Mouse (Mus musculus): ENCODE data around the gene Haus7. TPM values are rescaled to one million over a fixed set of nuclear protein-coding genes. Genes with fewer than 3 reads are reported as not detected.

The Haus7 gene
- polyA plus RNA-seq, 2 experiments: 26.9 to 37.4 TPM

- Histone ChIP-seq H3K9ac (replicated peaks) (no peak overlapping the region), H3K27me3 (ENCODE audit: control insufficient read depth, insufficient read depth, low read length) (no peaks in the 10 kb centered on the region), H3K36me3 (replicated peaks; ENCODE audit: control insufficient read depth, insufficient read depth, low read depth) (no peaks in the 10 kb centered on the region), H3K4me2 (ENCODE audit: low read depth) (no peak overlapping the region), H3K27ac (no peak overlapping the region), H3K4me3 (ENCODE audit: insufficient read depth in 1 of 2, low read depth in 2 of 2, low read length in 2 of 2) (no peak overlapping the region), H3K4me1 (replicated peaks; ENCODE audit: control insufficient read depth in 2 of 2, insufficient read depth in 2 of 2, low read length in 1 of 2) (no peaks in the 10 kb centered on the region), H3K9me3 (ENCODE audit: control insufficient read depth, low read length) (no peaks in the 10 kb centered on the region)
- DNase-seq (ENCODE audit: low read depth in 3 of 3, low spot score in 3 of 3) (no peak), ATAC-seq (ENCODE audit: insufficient read depth) (no peak)
- 57% methylated on average over 3 of the region's 3 CpGs for WGBS (ENCODE audit: insufficient replicate concordance)
- TF ChIP-seq EP300 (IDR thresholded peaks at IDR 0.05; ENCODE audit: low read depth) (no peak), CTCF (IDR thresholded peaks at IDR 0.05; ENCODE audit: low read depth) (no peak)
These were observed 9.5 kb upstream of the Haus7 start for GRCm38 (mm10) chrX:73468330-73468729.

- 44% methylated on average over 5 of the region's 5 CpGs for WGBS (ENCODE audit: insufficient replicate concordance)
These were observed 8.8 kb upstream of the Haus7 start for GRCm38 (mm10) chrX:73467446-73468241.

DNA sequence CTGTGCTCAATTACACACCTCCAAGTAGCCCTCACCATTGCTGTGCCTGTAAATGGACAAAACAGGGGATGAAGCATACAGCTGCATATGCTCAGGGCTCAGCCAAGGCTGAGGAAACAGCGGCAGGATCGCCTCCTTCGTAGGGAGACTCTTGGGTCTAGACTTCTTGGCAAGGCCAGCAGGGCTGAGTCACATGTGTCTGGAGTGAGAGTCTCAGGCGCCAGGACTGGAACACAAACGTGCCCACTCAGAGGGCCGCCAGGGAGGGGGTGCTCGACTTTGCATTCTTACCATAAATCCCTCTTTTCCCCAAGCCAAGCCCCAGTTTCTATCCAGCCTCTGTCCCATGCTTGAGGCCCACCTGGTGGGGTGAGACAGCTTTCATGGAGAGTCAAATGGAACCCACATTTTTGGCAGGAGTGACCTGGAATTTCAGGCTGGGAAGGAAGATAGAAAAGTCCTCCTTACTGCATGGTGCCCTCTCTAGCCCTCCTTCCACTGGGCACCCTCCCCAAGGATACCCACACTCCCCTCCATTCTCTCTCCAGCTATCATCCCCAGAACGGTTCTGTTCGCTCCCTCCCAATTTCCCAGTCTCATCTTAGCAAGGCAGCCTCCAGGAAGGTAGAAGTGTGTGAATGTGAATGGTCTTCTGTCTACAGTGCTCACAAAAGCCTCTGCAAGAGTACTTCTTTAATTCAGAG lies 6.8 kb upstream of the Haus7 start:
- Histone ChIP-seq H3K36me3 (replicated peaks; ENCODE audit: control insufficient read depth, insufficient read depth, low read depth) (no peaks in the 10 kb centered on the region), H3K9ac (replicated peaks) (no peak overlapping the region), H3K9me3 (ENCODE audit: control insufficient read depth, low read length) (no peaks in the 10 kb centered on the region), H3K4me3 (ENCODE audit: insufficient read depth in 1 of 2, low read depth in 2 of 2, low read length in 2 of 2) (no peak overlapping the region), H3K27ac (no peak overlapping the region), H3K27me3 (ENCODE audit: control insufficient read depth, insufficient read depth, low read length) (no peaks in the 10 kb centered on the region), H3K4me2 (ENCODE audit: low read depth) (no peak overlapping the region), H3K4me1 (replicated peaks; ENCODE audit: control insufficient read depth in 2 of 2, insufficient read depth in 2 of 2, low read length in 1 of 2) (no peaks in the 10 kb centered on the region)
- ATAC-seq (ENCODE audit: insufficient read depth): no peak
- TF ChIP-seq CTCF (IDR thresholded peaks at IDR 0.05; ENCODE audit: low read depth): no peak
- TF ChIP-seq EP300 (IDR thresholded peaks at IDR 0.05; ENCODE audit: low read depth): no peak
- 58% methylated on average over 9 of the region's 9 CpGs for WGBS (ENCODE audit: insufficient replicate concordance)
- DNase-seq (ENCODE audit: low read depth in 3 of 3, low spot score in 3 of 3): no peak

More at GRCm38 (mm10) chrX:73467446-73468241, 8.8 kb upstream of the Haus7 start:
- Histone ChIP-seq H3K36me3 (replicated peaks; ENCODE audit: control insufficient read depth, insufficient read depth, low read depth) (no peaks in the 10 kb centered on the region), H3K27me3 (ENCODE audit: control insufficient read depth, insufficient read depth, low read length) (no peaks in the 10 kb centered on the region), H3K4me1 (replicated peaks; ENCODE audit: control insufficient read depth in 2 of 2, insufficient read depth in 2 of 2, low read length in 1 of 2) (no peaks in the 10 kb centered on the region), H3K9ac (replicated peaks) (no peak overlapping the region), H3K4me3 (ENCODE audit: insufficient read depth in 1 of 2, low read depth in 2 of 2, low read length in 2 of 2) (no peak overlapping the region), H3K4me2 (ENCODE audit: low read depth) (no peak overlapping the region), H3K27ac (no peak overlapping the region), H3K9me3 (ENCODE audit: control insufficient read depth, low read length) (no peaks in the 10 kb centered on the region)
- DNase-seq (ENCODE audit: low read depth in 3 of 3, low spot score in 3 of 3) (no peak), ATAC-seq (ENCODE audit: insufficient read depth) (no peak)
- TF ChIP-seq CTCF (IDR thresholded peaks at IDR 0.05; ENCODE audit: low read depth) (no peak), EP300 (IDR thresholded peaks at IDR 0.05; ENCODE audit: low read depth) (no peak)

DNA sequence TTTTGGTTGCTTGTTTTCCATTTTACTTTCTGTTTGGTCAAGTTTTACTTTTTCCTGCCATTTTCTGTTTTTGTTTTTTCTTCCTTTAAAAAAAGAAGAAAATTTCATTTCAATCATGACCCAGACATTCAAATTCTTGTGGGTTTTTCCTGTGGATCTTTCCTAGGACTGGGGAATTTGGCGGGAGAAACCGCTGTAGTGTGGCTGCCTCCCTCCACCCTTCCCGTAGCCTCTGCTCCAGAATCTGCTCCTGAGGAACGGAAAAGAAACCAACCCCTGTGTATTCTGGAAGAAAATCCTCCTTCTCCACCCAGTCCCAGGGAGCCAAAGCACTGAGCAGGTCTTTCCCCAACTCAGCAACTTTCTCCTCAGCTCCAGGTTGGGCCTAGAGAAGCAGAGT lies 1.9 kb upstream of the Haus7 start:
- Histone ChIP-seq H3K36me3 (replicated peaks; ENCODE audit: control insufficient read depth, insufficient read depth, low read depth) (no peaks in the 10 kb centered on the region), H3K4me1 (replicated peaks; ENCODE audit: control insufficient read depth in 2 of 2, insufficient read depth in 2 of 2, low read length in 1 of 2) (peaks cover 0 to 7% of the 10 kb centered on the region in 2 experiments; a peak in 3 of 4 replicates), H3K27me3 (ENCODE audit: control insufficient read depth, insufficient read depth, low read length) (no peaks in the 10 kb centered on the region), H3K9me3 (ENCODE audit: control insufficient read depth, low read length) (no peaks in the 10 kb centered on the region), H3K27ac (no peak overlapping the region), H3K4me3 (ENCODE audit: insufficient read depth in 1 of 2, low read depth in 2 of 2, low read length in 2 of 2) (no peak overlapping the region), H3K4me2 (ENCODE audit: low read depth) (no peak overlapping the region), H3K9ac (replicated peaks) (no peak overlapping the region)
- WGBS (ENCODE audit: insufficient replicate concordance): 82% methylated on average over 4 of the region's 4 CpGs
- ATAC-seq (ENCODE audit: insufficient read depth): no peak
- TF ChIP-seq EP300 (IDR thresholded peaks at IDR 0.05; ENCODE audit: low read depth) (no peak), CTCF (IDR thresholded peaks at IDR 0.05; ENCODE audit: low read depth) (no peak)
- DNase-seq (ENCODE audit: low read depth in 3 of 3, low spot score in 3 of 3): no peak

GRCm38 (mm10) chrX:73451949-73452348 lies 6.9 kb downstream of the Haus7 start:
- no peaks in the 10 kb centered on the region for H3K36me3 ChIP-seq (replicated peaks; ENCODE audit: control insufficient read depth, insufficient read depth, low read depth)
- no peak overlapping the region for H3K4me3 ChIP-seq (ENCODE audit: insufficient read depth in 1 of 2, low read depth in 2 of 2, low read length in 2 of 2)
- TF ChIP-seq CTCF (IDR thresholded peaks at IDR 0.05; ENCODE audit: low read depth) (peak; percentile 81), EP300 (IDR thresholded peaks at IDR 0.05; ENCODE audit: low read depth) (no peak)
- H3K9ac ChIP-seq (replicated peaks): no peak overlapping the region
- no peaks in the 10 kb centered on the region for H3K27me3 ChIP-seq (ENCODE audit: control insufficient read depth, insufficient read depth, low read length)
- H3K9me3 ChIP-seq (ENCODE audit: control insufficient read depth, low read length): no peaks in the 10 kb centered on the region
- H3K27ac ChIP-seq: no peak overlapping the region
- ATAC-seq (ENCODE audit: insufficient read depth) (no peak), DNase-seq (ENCODE audit: low read depth in 3 of 3, low spot score in 3 of 3) (peak in 1 of 3 experiments; percentile 30)
- no peaks in the 10 kb centered on the region for H3K4me1 ChIP-seq (replicated peaks; ENCODE audit: control insufficient read depth in 2 of 2, insufficient read depth in 2 of 2, low read length in 1 of 2)
- H3K4me2 ChIP-seq (ENCODE audit: low read depth): no peak overlapping the region
- 21% methylated on average over 2 of the region's 2 CpGs for WGBS (ENCODE audit: insufficient replicate concordance)
